Mouse (Mus musculus): ENCODE data around the gene Pard3b. TPM values are rescaled to one million over a fixed set of nuclear protein-coding genes. Genes with fewer than 3 reads are reported as not detected.

The Pard3b gene
- polyA plus RNA-seq, 2 experiments: 0.44 to 1.4 TPM

GRCm38 (mm10) chr1:62635203-62635602, 996.6 kb downstream of the Pard3b start:
- no peak overlapping the region for H3K9ac ChIP-seq (replicated peaks)
- TF ChIP-seq EP300 (IDR thresholded peaks at IDR 0.05; ENCODE audit: low read depth) (no peak), CTCF (IDR thresholded peaks at IDR 0.05; ENCODE audit: low read depth) (no peak)
- no peaks in the 10 kb centered on the region for H3K27me3 ChIP-seq (ENCODE audit: control insufficient read depth, insufficient read depth, low read length)
- no peak overlapping the region for H3K4me3 ChIP-seq (ENCODE audit: insufficient read depth in 1 of 2, low read depth in 2 of 2, low read length in 2 of 2)
- H3K27ac ChIP-seq: no peak overlapping the region
- no peaks in the 10 kb centered on the region for H3K36me3 ChIP-seq (replicated peaks; ENCODE audit: control insufficient read depth, insufficient read depth, low read depth)
- 64% methylated on average over 6 of the region's 6 CpGs for WGBS (ENCODE audit: insufficient replicate concordance)
- DNase-seq (ENCODE audit: low read depth in 3 of 3, low spot score in 3 of 3): no peak
- no peak for ATAC-seq (ENCODE audit: insufficient read depth)
- no peaks in the 10 kb centered on the region for H3K9me3 ChIP-seq (ENCODE audit: control insufficient read depth, low read length)
- no peaks in the 10 kb centered on the region for H3K4me1 ChIP-seq (replicated peaks; ENCODE audit: control insufficient read depth in 2 of 2, insufficient read depth in 2 of 2, low read length in 1 of 2)
- H3K4me2 ChIP-seq (ENCODE audit: low read depth): no peak overlapping the region

- 68% methylated on average over 6 of the region's 6 CpGs for WGBS (ENCODE audit: insufficient replicate concordance)
- no peaks in the 10 kb centered on the region for H3K4me1 ChIP-seq (replicated peaks; ENCODE audit: control insufficient read depth in 2 of 2, insufficient read depth in 2 of 2, low read length in 1 of 2)
- no peak overlapping the region for H3K9ac ChIP-seq (replicated peaks)
- no peak overlapping the region for H3K4me2 ChIP-seq (ENCODE audit: low read depth)
- DNase-seq (ENCODE audit: low read depth in 3 of 3, low spot score in 3 of 3): no peak
- ATAC-seq (ENCODE audit: insufficient read depth): no peak
- no peaks in the 10 kb centered on the region for H3K36me3 ChIP-seq (replicated peaks; ENCODE audit: control insufficient read depth, insufficient read depth, low read depth)
- TF ChIP-seq EP300 (IDR thresholded peaks at IDR 0.05; ENCODE audit: low read depth): no peak
- H3K27ac ChIP-seq: no peak overlapping the region
- H3K9me3 ChIP-seq (ENCODE audit: control insufficient read depth, low read length): no peaks in the 10 kb centered on the region
- H3K27me3 ChIP-seq (ENCODE audit: control insufficient read depth, insufficient read depth, low read length): no peaks in the 10 kb centered on the region
- H3K4me3 ChIP-seq (ENCODE audit: insufficient read depth in 1 of 2, low read depth in 2 of 2, low read length in 2 of 2): no peak overlapping the region
Observed at GRCm38 (mm10) chr1:62636906-62637673, 998.5 kb downstream of the Pard3b start.

- no peak for TF ChIP-seq EP300 (IDR thresholded peaks at IDR 0.05; ENCODE audit: low read depth)
- no peak for TF ChIP-seq CTCF (IDR thresholded peaks at IDR 0.05; ENCODE audit: low read depth)
- no peaks in the 10 kb centered on the region for H3K36me3 ChIP-seq (replicated peaks; ENCODE audit: control insufficient read depth, insufficient read depth, low read depth)
- ATAC-seq (ENCODE audit: insufficient read depth) (no peak), DNase-seq (ENCODE audit: low read depth in 3 of 3, low spot score in 3 of 3) (no peak)
- H3K4me2 ChIP-seq (ENCODE audit: low read depth): no peak overlapping the region
- no peak overlapping the region for H3K27ac ChIP-seq
- 62% methylated on average over 11 of the region's 11 CpGs for WGBS (ENCODE audit: insufficient replicate concordance)
- no peaks in the 10 kb centered on the region for H3K9me3 ChIP-seq (ENCODE audit: control insufficient read depth, low read length)
- no peaks in the 10 kb centered on the region for H3K4me1 ChIP-seq (replicated peaks; ENCODE audit: control insufficient read depth in 2 of 2, insufficient read depth in 2 of 2, low read length in 1 of 2)
- H3K9ac ChIP-seq (replicated peaks): no peak overlapping the region
- no peak overlapping the region for H3K4me3 ChIP-seq (ENCODE audit: insufficient read depth in 1 of 2, low read depth in 2 of 2, low read length in 2 of 2)
- H3K27me3 ChIP-seq (ENCODE audit: control insufficient read depth, insufficient read depth, low read length): no peaks in the 10 kb centered on the region
Observed at GRCm38 (mm10) chr1:62639012-62639411, 1000.4 kb downstream of the Pard3b start.

- Histone ChIP-seq H3K27me3 (ENCODE audit: control insufficient read depth, insufficient read depth, low read length) (no peaks in the 10 kb centered on the region), H3K4me1 (replicated peaks; ENCODE audit: control insufficient read depth in 2 of 2, insufficient read depth in 2 of 2, low read length in 1 of 2) (no peaks in the 10 kb centered on the region), H3K4me2 (ENCODE audit: low read depth) (no peak overlapping the region), H3K9me3 (ENCODE audit: control insufficient read depth, low read length) (no peaks in the 10 kb centered on the region), H3K4me3 (ENCODE audit: insufficient read depth in 1 of 2, low read depth in 2 of 2, low read length in 2 of 2) (no peak overlapping the region), H3K36me3 (replicated peaks; ENCODE audit: control insufficient read depth, insufficient read depth, low read depth) (no peaks in the 10 kb centered on the region), H3K27ac (no peak overlapping the region), H3K9ac (replicated peaks) (no peak overlapping the region)
- no peak for DNase-seq (ENCODE audit: low read depth in 3 of 3, low spot score in 3 of 3)
- ATAC-seq (ENCODE audit: insufficient read depth): no peak
- WGBS (ENCODE audit: insufficient replicate concordance): 36% methylated on average over 4 of the region's 4 CpGs
- TF ChIP-seq CTCF (IDR thresholded peaks at IDR 0.05; ENCODE audit: low read depth) (no peak), EP300 (IDR thresholded peaks at IDR 0.05; ENCODE audit: low read depth) (no peak)
Observed at GRCm38 (mm10) chr1:62639440-62639839, 1000.8 kb downstream of the Pard3b start.

GRCm38 (mm10) chr1:62644631-62645278, 1006.1 kb downstream of the Pard3b start:
- TF ChIP-seq EP300 (IDR thresholded peaks at IDR 0.05; ENCODE audit: low read depth): no peak
- H3K4me1 ChIP-seq (replicated peaks; ENCODE audit: control insufficient read depth in 2 of 2, insufficient read depth in 2 of 2, low read length in 1 of 2): no peaks in the 10 kb centered on the region
- DNase-seq (ENCODE audit: low read depth in 3 of 3, low spot score in 3 of 3) (no peak), ATAC-seq (ENCODE audit: insufficient read depth) (no peak)
- no peak overlapping the region for H3K9ac ChIP-seq (replicated peaks)
- H3K27ac ChIP-seq: no peak overlapping the region
- no peaks in the 10 kb centered on the region for H3K36me3 ChIP-seq (replicated peaks; ENCODE audit: control insufficient read depth, insufficient read depth, low read depth)
- 62% methylated on average over 8 of the region's 8 CpGs for WGBS (ENCODE audit: insufficient replicate concordance)
- no peak overlapping the region for H3K4me3 ChIP-seq (ENCODE audit: insufficient read depth in 1 of 2, low read depth in 2 of 2, low read length in 2 of 2)
- no peaks in the 10 kb centered on the region for H3K9me3 ChIP-seq (ENCODE audit: control insufficient read depth, low read length)
- no peak overlapping the region for H3K4me2 ChIP-seq (ENCODE audit: low read depth)
- H3K27me3 ChIP-seq (ENCODE audit: control insufficient read depth, insufficient read depth, low read length): no peaks in the 10 kb centered on the region
